Mouse (Mus musculus) liver, adult 2 months (tissue): Measurements from ENCODE around the gene Jade1. TPM values are rescaled to one million over a fixed set of nuclear protein-coding genes. Genes with fewer than 3 reads are reported as not detected.

Source experiments
- DNase-seq: peaks from one replicate; pipeline ENCODE4 v3.0.0-alpha.2; 2011; ENCODE audit warnings: low read depth, low spot score; ENCODE audit errors: extremely low read depth
- H3K27ac ChIP-seq: fragments of 200-500 bp; replicated peaks from 2 replicates; pipeline ENCODE4 v1.5.1; 2012; ENCODE audit warnings: low read depth, mild to moderate bottlenecking, control low read depth, inconsistent platforms, low read length; ENCODE audit not compliant: insufficient read depth
- H3K27me3 ChIP-seq: fragments of 200-500 bp; 2 replicates; pipeline ENCODE4 v1.6.1; 2012; ENCODE audit warnings: mild to moderate bottlenecking, moderate library complexity, low read length, inconsistent platforms; ENCODE audit not compliant: control insufficient read depth, insufficient read depth
- H3K36me3 ChIP-seq: fragments of 200-500 bp; 2 replicates; pipeline ENCODE4 v1.6.1; 2012; ENCODE audit warnings: low read length, inconsistent platforms; ENCODE audit not compliant: control insufficient read depth, insufficient read depth
- H3K4me1 ChIP-seq: fragments of 200-500 bp; 2 replicates; pipeline ENCODE4 v1.6.1; 2011; ENCODE audit warnings: low read length; ENCODE audit not compliant: control insufficient read depth, insufficient read depth
- H3K4me3 ChIP-seq: fragments of 200-500 bp; 2 replicates; pipeline ENCODE4 v1.5.1; 2011; ENCODE audit warnings: low read depth, mild to moderate bottlenecking, control low read depth, low read length, moderate library complexity; ENCODE audit not compliant: insufficient read depth
- H3K79me2 ChIP-seq: fragments of 200-500 bp; 2 replicates; pipeline ENCODE4 v1.6.1; 2012; ENCODE audit warnings: inconsistent platforms, mild to moderate bottlenecking, low read length, moderate library complexity; ENCODE audit not compliant: control insufficient read depth, insufficient read depth
- H3K9ac ChIP-seq: fragments of 200-500 bp; 2 replicates; pipeline ENCODE4 v1.6.1; 2012; ENCODE audit warnings: low read depth, mild to moderate bottlenecking, control low read depth, inconsistent platforms, low read length
- CTCF ChIP-seq: fragments of 200-500 bp; IDR thresholded peaks from 2 replicates; pipeline ENCODE4 v1.5.1; 2011; ENCODE audit warnings: low read depth, low read length, control low read depth
- POLR2A ChIP-seq: fragments of 200-500 bp; IDR thresholded peaks from 2 replicates; pipeline ENCODE4 v1.6.1; 2011; ENCODE audit warnings: low read length, control low read depth; ENCODE audit not compliant: insufficient read depth; ENCODE audit errors: extremely low read depth
- WGBS: fragments of 180-500 bp; shearing (Covaris S2); methylation state at CpG from one replicate; pipeline ENCODE4 v1.1.7; 2018; 5-methylcytosine and 5-hydroxymethylcytosine counted together
- polyA plus RNA-seq: library from polyadenylated mRNA; depleted of rRNA; stranded (reverse); fragments of >200 nt; gene quantifications from 2 replicates; pipeline ENCODE4 v1.2.3, GENCODE M21; 2012
- total RNA-seq: library from RNA; depleted of rRNA; stranded (reverse); fragments of >200 nt; gene quantifications from 2 replicates; pipeline ENCODE4 v1.2.3, GENCODE M21; 2014

The Jade1 gene
- total and polyA plus RNA-seq, 2 experiments = 15.0 to 29.0 TPM

- peak overlapping the region; percentile 61 for H3K27ac ChIP-seq
- peaks cover 55% of the 10 kb centered on the region for H3K4me1 ChIP-seq
- TF ChIP-seq POLR2A (no peak), CTCF (peak; percentile 59)
- WGBS = 31% methylated on average over 20 of the region's 20 CpGs
- H3K27me3 ChIP-seq = no peaks in the 10 kb centered on the region
- H3K9ac ChIP-seq = peak overlapping the region; percentile 3
- H3K79me2 ChIP-seq = peaks cover 18% of the 10 kb centered on the region
- H3K36me3 ChIP-seq = peaks cover 5% of the 10 kb centered on the region; the same call in 1 of the 2 replicates
- DNase-seq = peak; percentile 93
- no peak overlapping the region for H3K4me3 ChIP-seq
These were observed 35.4 kb downstream of the Jade1 start for GRCm38 (mm10) chr3:41590695-41591559.

GRCm38 (mm10) chr3:41591651-41592170 lies 36.2 kb downstream of the Jade1 start:
- no peaks in the 10 kb centered on the region for H3K27me3 ChIP-seq
- peaks cover 9% of the 10 kb centered on the region; the same call in 1 of the 2 replicates for H3K36me3 ChIP-seq
- H3K79me2 ChIP-seq = peaks cover 23% of the 10 kb centered on the region
- H3K9ac ChIP-seq = peak overlapping the region; percentile 9; the same call in 1 of the 2 replicates
- peaks cover 54% of the 10 kb centered on the region for H3K4me1 ChIP-seq
- WGBS = 89% methylated on average over 14 of the region's 14 CpGs
- peak overlapping the region; percentile 12 for H3K27ac ChIP-seq
- DNase-seq = no peak
- no peak overlapping the region for H3K4me3 ChIP-seq
- TF ChIP-seq POLR2A (no peak), CTCF (no peak)

GRCm38 (mm10) chr3:41592805-41593204 lies 37.3 kb downstream of the Jade1 start:
- Histone ChIP-seq H3K4me1 (peaks cover 45% of the 10 kb centered on the region), H3K27ac (no peak overlapping the region), H3K9ac (no peak overlapping the region), H3K4me3 (no peak overlapping the region), H3K27me3 (no peaks in the 10 kb centered on the region), H3K36me3 (peaks cover 19% of the 10 kb centered on the region), H3K79me2 (peaks cover 25% of the 10 kb centered on the region; the same call in 1 of the 2 replicates)
- 85% methylated on average over 7 of the region's 7 CpGs for WGBS
- no peak for DNase-seq
- TF ChIP-seq POLR2A (no peak), CTCF (no peak)

DNA sequence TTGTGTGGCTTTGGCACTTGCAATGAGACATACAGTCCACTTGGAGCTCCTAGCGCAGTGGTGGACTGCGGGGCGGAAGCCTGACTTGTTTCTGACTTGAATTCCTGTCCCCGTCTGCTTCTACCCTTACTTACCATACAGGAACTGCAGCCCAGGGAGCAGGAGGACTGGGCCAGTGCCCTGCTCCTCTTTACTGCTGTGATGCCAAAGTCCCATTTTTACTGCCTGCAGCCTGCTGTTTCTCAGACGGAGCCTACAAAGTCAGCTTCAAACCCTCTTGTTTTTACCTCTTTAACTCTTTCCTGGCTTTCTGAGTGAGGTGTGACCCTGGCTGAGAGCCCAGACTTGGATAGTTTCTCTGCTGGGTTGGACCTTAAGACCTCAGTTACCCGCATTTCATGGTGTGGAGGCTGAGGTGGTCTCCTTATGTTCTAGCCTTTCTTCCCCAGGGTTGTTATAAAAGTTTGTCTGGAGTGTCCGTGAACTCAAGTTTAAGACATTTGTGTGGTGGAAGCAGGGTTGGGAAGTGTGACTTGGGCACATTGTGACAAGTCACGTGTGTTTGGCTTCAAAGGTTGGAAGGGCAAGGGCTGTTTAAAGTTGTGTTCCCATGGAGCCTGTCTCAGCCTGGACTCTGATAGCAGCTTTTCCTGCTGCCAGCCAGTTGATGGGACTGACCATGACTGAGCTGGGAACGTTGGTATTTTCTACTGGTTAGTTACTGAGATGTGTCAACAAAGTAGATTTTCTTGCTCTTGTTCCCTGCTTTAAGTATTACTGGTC lies 38.8 kb downstream of the Jade1 start:
- Histone ChIP-seq H3K36me3 (peaks cover 22% of the 10 kb centered on the region), H3K4me1 (peaks cover 33% of the 10 kb centered on the region), H3K27ac (peak overlapping the region; percentile 53), H3K4me3 (no peak overlapping the region), H3K9ac (no peak overlapping the region), H3K27me3 (no peaks in the 10 kb centered on the region), H3K79me2 (peaks cover 25% of the 10 kb centered on the region; the same call in 1 of the 2 replicates)
- DNase-seq = peak; percentile 96
- WGBS = 35% methylated on average over 9 of the region's 9 CpGs
- TF ChIP-seq POLR2A (no peak), CTCF (no peak)

DNA sequence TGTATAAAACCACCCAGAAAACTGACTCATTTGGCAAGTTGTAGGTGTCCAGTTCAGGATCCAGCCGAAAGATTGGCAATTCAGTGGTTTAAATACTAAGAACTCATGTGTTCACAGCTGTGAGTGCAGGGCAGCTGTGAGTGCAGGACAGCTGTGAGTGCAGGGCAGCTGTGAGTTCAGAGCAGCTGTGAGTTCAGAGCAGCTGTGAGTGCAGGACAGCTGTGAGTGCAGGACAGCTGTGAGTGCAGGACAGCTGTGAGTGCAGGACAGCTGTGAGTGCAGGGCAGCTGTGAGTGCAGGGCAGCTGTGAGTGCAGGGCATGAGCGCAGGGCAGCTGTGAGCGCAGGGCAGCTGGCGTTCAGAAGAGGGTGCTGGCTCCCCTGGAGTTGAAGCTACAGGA lies 39.5 kb downstream of the Jade1 start:
- TF ChIP-seq POLR2A = no peak
- no peak for TF ChIP-seq CTCF
- H3K4me3 ChIP-seq = no peak overlapping the region
- H3K36me3 ChIP-seq = peaks cover 22% of the 10 kb centered on the region
- no peak for DNase-seq
- H3K9ac ChIP-seq = peak overlapping the region; percentile 15; the same call in 1 of the 2 replicates
- H3K79me2 ChIP-seq = peaks cover 25% of the 10 kb centered on the region; the same call in 1 of the 2 replicates
- peak overlapping the region; percentile 32 for H3K27ac ChIP-seq
- WGBS = 73% methylated on average over 4 of the region's 4 CpGs
- no peaks in the 10 kb centered on the region for H3K27me3 ChIP-seq
- H3K4me1 ChIP-seq = peaks cover 33% of the 10 kb centered on the region
